Mouse (Mus musculus) layer of hippocampus, postnatal 25 days (tissue): ENCODE results near the gene Hoxc10. TPM values are rescaled to one million over a fixed set of nuclear protein-coding genes. Genes with fewer than 3 reads are reported as not detected.

Experiments
- DNase-seq, 2 experiments: peaks; one replicate each; pipeline ENCODE4 v3.0.0; 2022; ENCODE audit warnings: mixed read lengths in 2 of 2, low spot score in 1 of 2; ENCODE audit errors: extremely low spot score in 1 of 2
- total RNA-seq, 2 experiments: library from RNA; stranded (reverse); gene quantifications; 2 replicates each; pipeline ENCODE4 v1.2.3; 2021

Gene Hoxc10
- total RNA-seq, 2 experiments from 2014 or later, result not detected

DNA sequence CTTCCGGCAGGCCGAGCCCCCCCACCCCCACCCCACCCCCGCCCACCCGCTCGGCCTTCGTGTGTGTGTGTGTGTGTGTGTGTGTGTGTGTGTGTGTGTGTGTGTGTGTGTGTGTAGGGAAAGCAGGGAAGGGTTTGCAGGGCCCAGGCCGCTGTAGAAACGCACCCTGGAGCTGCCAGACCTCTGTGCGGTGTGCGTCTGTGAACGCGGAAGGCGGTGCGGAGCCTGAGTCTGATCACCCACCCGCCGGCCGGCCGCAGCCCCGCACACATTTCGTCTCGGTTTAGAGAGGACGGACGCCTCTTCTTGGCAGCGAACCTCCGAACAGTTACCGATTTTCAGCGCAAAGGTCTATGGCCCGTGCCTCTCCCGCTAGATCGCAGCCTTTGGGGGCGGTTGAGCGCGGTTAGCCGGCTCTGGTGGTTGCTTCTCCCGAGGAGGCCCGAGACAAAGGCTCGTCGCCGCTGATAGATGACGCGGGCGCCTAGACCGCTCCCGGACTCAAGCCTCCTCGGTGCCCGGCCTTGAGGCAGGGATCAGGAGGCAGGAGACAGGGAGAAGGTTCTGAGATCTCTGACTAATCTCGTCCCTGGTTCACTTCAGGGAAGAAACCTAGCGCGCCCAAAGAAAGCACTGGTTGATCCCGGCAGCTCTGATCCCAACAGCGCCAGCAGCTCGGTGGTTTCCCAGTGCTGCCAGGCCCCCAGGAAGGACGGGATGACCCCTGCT is 23.7 kb upstream of the Hoxc10 start:
- DNase-seq, result no peak

DNA sequence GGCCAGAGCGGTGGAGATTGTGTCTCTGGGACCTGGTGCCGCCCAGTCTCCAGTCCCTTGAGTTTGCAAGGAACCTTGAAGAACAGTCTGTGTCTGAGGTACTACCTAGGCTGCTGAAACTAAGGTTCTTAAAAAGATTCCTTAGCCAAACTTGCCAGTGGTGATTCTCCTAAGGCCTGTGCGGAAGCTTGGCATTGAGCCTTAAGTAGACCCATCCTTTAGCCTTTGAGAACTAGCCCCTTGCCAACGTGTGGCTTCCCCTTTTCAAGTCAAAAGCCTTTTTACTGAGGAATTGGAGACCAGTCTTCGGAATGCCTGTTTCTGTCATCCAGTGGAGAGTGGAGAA is 23.2 kb upstream of the Hoxc10 start:
- no peak for DNase-seq

- no peak for DNase-seq
Measured at GRCm38 (mm10) chr15:102945185-102946077, 21.2 kb upstream of the Hoxc10 start.

DNA sequence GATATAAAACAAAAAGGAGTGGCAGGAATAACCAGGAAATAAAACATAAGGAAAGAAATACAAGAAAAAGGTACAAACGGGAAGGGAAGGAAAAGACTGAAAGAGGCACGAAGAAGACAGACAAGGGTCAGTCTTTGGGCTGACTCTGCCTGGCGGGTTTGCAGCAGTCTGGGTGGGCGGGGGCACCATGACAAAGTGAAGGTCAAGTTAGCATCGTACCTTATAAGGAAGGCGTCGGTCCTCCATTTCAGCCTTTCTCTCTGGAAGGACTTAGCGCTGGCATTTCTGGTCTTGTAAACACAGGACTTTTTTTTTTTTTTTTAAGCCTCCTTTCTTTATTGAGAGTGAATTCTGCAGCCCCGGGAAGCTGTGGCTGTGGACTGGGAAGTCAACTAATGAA is 19.3 kb upstream of the Hoxc10 start:
- DNase-seq, result no peak

DNA sequence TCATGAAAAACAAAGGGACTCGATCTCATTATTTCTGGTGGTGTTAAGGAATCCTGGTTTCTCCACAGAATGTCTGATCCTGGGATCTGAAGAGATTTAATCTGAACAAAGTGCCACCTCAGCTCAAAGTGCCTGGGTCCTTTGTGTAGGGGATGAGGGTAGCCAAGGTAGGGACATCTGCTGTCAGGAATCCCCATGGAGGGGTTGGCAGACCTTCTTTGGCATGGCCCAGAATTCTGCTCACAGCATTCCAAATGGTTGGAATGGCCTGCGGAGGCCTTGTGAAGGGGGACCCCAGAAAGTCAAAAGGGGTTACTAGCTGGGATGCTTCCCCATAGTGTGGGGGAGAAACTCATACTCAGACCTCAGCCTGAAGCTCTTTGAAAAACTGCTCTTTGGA is 17.8 kb upstream of the Hoxc10 start:
- DNase-seq, result no peak

DNA sequence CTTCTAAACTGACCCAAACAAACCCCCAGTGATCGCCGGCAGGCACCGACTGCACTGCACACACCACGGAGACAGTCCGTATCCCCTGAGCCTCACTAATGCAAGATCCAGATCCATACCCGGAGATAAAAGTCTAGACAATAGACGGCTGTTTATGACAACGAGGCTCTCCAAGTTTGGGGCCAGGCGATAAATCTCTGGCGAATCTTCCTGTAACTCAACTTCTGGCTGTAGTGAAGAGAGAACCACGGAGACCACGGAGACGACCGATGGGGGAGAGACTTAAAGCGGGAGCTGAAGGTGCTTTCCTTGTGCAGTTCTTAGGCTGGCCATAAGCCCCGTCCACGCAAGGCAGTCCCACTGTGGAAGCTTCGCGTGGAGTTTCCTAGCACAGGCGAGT is 16.9 kb upstream of the Hoxc10 start:
- DNase-seq, result no peak

DNA sequence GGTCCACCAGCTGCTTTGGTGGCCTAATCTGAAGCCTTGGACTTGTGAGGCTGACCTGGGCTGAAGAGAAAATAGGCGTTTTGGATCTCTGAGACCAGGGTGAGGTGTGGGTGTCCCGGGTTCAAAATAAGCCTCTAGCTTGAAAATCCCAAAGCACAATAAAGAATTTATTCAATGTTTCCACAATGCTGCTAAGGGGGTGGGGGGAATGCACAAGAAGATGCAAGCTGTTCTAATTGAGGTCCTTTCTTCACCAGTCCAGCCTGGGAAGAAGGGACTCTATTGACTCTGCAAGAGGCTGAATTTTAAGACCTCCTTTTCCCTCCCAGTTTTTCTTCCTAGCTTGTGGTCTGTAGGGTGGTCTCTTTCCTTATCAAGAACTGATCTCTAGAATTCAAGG is 15.7 kb upstream of the Hoxc10 start:
- no peak for DNase-seq

- no peak for DNase-seq
Measured at GRCm38 (mm10) chr15:102953561-102953960, 13.0 kb upstream of the Hoxc10 start.

GRCm38 (mm10) chr15:102954192-102955006 is 12.2 kb upstream of the Hoxc10 start, which contains the start of gene Hoxc11:
TSS of gene Hoxc11 (plus strand) at chr15:102954427.
- DNase-seq, result no peak

DNA sequence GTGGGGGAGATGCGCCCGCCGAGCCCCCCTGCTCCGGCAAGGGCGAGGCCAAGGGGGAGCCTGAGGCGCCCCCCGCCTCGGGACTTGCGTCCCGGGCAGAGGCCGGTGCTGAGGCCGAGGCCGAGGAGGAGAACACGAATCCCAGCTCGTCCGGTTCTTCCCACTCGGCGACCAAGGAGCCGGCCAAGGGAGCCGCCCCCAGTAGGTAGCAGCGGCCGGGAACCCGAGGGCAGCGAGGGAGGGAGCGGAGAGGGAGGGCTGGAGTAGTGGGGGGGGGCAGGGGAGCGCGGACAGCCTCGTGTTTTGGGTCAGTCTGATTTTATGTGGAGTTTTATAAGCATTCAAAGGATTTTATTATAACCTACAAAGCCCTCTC is 11.6 kb upstream of the Hoxc10 start:
- DNase-seq, result no peak

DNA sequence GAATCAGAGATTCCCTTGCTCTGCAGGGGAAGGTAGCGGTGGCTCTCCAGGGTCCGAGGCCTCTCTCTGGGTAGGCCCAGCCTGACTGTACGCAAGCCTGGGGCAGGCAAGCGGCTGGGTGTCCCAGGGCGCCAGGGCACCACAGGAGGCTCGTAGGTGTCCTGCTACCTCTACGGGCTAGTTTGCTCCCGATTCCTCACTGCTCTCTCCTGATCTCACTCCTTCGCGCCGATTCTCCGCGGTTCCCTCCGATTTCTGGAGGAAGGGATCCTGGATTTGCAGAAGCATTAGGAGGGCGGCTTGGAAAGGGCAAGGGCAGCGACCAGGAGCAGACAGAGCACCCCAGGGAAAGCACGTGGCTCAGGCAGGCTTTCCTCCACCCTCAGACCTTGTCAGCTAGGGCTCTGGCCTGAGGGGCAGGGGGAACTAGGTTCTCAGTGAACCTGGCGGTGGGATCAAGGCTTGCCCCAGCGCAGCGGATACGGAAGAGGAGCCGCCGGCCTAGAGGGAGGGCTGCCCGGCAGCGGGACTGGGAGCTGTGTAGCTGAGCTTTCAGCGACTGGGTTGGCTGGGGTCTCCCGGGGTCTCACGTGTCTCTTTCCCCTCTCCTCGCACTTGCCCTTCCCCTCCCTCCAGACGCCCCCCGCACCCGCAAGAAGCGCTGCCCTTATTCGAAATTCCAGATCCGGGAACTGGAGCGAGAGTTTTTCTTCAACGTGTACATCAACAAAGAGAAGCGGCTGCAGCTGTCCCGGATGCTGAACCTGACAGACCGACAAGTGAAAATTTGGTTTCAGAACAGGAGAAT is 10.6 kb upstream of the Hoxc10 start:
- no peak for DNase-seq

- no peak for DNase-seq
Measured at GRCm38 (mm10) chr15:102956906-102957305, 9.7 kb upstream of the Hoxc10 start.

DNA sequence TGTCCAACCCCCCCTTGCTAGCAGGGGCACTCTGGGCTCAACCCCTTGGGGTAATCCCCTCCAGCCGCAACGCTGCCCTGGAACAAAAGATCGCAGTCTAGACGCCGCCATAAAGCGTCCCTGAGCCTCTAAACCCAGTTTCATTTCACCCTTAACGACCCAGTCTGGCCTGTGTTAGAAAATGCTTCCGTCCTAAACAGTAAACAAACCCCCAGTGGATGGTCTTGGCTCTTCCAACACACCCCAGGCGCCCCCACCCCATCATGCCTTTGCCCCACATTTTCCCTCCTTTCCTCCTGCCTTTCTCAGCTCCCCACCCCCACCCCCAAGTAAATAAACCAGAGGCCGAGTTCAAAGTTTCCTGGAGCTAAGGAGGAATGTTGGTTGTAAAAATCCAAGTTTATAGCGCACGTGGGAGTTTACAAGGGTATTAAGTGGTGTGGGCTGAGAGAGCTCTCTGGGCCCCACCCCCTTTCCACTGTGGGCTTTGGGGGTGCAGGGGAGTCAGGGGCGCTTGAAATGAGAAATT is 6.9 kb upstream of the Hoxc10 start:
- no peak for DNase-seq

GRCm38 (mm10) chr15:102961728-102962127 is 4.9 kb upstream of the Hoxc10 start:
- DNase-seq, result no peak

DNA sequence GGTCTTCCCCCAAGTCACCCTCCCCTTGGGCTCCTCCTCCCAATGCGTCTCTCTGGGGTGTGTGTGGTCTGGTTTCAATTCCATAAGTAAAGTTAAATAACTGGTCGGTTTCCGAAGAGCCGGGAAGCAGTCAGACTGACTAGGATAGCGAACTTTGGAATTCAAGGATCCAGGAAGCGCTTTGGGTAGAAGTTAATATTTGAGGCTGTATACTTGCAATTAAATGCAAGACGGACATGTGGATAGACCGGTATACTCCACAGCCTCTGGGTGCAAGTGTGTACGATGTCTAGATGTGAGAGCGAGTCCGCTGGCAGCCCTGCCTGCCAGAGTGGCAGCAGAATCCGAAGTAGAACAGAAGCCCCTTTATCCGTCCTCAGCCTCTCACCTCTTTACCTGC is 4.1 kb upstream of the Hoxc10 start:
- no peak for DNase-seq

DNA sequence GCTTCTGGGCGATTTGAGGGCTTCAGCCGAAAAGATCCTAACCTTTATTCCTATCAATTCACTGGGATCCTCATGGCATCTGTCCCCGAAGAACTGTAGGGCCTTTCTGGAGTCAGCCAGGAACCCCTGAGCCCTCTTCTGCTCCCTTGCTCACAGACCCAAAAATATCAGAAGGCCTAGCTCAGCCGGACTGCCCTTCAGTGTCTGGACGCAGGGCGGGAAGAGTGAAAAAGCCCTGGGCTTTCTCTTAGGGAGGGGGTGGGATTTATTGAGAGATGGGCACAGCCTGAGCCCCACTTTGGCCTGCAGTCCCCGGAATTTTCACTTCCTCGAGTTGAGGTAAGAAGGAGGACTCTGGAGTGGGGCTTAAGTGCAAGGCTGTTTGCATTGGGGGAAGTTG is 3.3 kb upstream of the Hoxc10 start:
- DNase-seq, result no peak

GRCm38 (mm10) chr15:102963671-102964640 is 2.6 kb upstream of the Hoxc10 start:
- no peak for DNase-seq

- DNase-seq, result no peak
Measured at GRCm38 (mm10) chr15:102965003-102965891, 1.3 kb upstream of the Hoxc10 start.
